Mouse (Mus musculus): ENCODE measurements around the gene Cnpy2. TPM values are rescaled to one million over a fixed set of nuclear protein-coding genes. Genes with fewer than 3 reads are reported as not detected.
"Not testable (repeated sequence)": the region's sequence is repeated elsewhere in the genome, so short reads cannot be mapped to it uniquely, and the experiment has no call there.

Cnpy2 gene
- 313 and 334 TPM in 2 replicates for polyA plus RNA-seq (2016; fragmentation: Nextera tagmentation; extraction: Ambion mirVana)

DNA sequence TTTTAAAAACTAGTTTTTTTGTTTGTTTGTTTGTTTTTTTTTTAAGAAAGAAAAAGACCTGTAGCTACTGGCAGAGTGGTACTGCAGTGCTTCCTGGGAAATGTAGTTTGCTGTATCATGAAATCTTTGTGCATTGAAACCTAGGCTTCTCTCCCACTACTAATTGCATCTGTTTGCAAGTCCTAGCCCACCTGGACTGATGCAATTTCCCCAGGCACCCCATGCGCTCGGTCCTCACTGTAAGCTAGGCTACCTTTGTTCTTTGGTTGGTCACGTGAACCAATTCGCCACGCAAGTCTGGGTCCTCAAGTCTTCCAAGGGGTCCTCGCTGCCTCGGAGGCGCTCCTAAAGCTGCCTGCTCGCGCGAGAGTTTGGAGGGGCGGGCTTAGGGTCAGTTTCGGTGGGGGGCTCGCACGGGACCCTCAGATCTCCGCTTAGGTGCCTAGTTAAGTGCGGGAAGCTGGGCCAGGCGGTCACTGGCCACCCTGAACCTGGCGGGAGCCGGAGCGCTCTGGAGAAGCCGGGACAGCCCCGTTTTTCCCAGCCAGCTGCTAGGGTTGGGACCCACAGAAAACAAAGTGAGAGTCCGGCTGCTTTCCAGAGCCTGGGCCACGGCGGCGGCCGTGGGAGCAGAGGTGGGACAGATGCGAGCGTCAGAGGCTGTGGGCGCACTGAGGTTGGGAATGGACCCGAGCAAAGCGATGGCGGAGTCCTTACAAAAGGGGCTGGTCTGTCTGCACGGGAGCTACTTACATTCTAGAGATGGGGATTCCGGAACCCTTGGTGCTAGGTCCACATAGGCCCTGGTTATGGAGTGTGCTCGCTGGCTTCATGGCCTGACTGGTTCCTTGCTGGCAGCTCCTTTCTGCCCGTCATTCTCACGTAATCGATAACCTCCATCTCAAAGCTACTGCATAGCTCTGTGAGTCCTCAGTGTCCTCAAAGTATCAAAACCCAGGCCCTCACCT, at the start of gene Cnpy2:
Gene Cnpy2 (plus strand): TSS at position 319 of the 968 bp plus-strand sequence.
- DNase-seq (ENCODE audit: low spot score), result peak; percentile 97
- Histone ChIP-seq H3K4me3 (peak within 1 kb of the TSS; percentile 80), H3K4me1 (peaks cover 18% of the 10 kb centered on the region), H3K36me3 (peaks cover 74% of the 10 kb centered on the region), H3K9me3 (replicated peaks) (no peaks in the 10 kb centered on the region), H3K27me3 (ENCODE audit: low read depth, poor library complexity, severe bottlenecking) (no peaks in the 10 kb centered on the region), H3K27ac (peak within 1 kb of the TSS; percentile 98)
- WGBS, result under 1% methylated on average over 40 of the region's 40 CpGs

DNA sequence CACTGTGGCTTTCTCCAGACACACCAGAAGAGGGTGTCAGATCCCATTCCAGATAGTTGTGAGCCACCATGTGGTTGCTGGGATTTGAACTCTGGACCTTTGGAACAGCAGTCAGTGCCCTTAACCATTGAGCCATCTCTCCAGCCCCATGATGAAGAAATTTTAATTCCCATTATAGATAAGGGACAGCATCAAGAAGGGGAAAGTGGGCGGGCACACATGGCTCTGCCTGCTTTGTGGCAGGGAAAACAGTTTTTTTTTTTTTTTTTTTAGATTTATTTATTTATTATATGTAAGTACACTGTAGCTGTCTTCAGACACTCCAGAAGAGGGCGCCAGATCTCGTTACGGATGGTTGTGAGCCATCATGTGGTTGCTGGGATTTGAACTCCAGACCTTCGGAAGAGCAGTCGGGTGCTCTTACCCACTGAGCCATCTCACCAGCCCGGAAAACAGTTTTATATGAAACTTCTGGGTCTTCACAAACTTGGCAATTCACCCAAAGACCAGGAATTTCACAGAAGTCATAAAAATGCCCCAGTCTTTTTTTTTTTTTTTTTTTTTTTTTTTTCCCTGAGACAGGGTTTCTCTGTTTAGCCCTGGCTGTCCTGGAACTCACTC, 49.3 kb upstream of the Cnpy2 start:
- WGBS, result 77% methylated on average over 7 of the region's 7 CpGs
- DNase-seq (ENCODE audit: low spot score); H3K4me1 ChIP-seq; H3K27ac ChIP-seq; H3K4me3 ChIP-seq; H3K9me3 ChIP-seq (replicated peaks); H3K27me3 ChIP-seq (ENCODE audit: low read depth, poor library complexity, severe bottlenecking): not testable (repeated sequence)
- peaks cover 12% of the 10 kb centered on the region; the same call in 1 of the 2 replicates for H3K36me3 ChIP-seq

DNA sequence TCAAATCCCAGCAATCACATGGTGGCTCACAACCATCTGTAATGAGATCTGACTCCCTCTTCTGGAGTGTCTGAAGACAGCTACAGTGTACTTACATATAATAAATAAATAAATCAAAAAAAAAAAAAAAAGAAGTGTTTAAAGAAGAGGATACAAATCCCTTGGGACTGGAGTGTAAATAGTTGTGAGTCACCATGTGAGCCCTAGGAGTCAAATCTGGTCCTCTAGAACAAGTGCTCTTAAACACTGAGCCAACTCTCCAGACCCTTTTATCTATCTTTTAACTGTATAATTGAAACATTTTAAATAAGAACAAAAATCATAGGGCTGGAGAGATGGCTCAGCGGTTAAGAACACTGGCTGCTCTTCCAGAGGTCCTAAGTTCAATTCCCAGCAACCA, 46.9 kb upstream of the Cnpy2 start:
- not testable (repeated sequence) for H3K4me1 ChIP-seq; H3K4me3 ChIP-seq; H3K9me3 ChIP-seq (replicated peaks); H3K27me3 ChIP-seq (ENCODE audit: low read depth, poor library complexity, severe bottlenecking); H3K27ac ChIP-seq; DNase-seq (ENCODE audit: low spot score)
- 95% methylated on average over 1 of the region's 1 CpGs for WGBS
- H3K36me3 ChIP-seq, result peaks cover 32% of the 10 kb centered on the region

DNA sequence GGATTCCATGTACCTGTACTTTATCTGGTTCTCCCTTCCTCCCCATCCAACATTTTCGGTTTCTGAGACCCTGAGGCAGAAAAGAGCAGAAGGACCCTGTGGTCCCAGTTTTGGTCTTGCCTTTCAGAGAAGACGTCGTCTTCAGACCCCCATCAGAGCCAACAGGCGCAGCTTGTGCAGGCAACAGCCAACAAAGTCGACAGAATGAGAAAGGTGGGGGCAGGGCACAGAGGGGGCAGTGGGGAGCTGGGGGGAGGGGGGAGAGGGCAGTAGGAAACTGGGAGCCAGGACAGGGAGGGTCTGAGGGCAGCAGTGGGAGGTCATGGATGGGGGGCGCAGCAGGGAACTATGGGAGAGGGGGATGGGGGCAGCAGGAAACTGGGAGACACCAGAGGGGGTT, 44.1 kb upstream of the Cnpy2 start:
- no peak overlapping the region for H3K4me3 ChIP-seq
- H3K4me1 ChIP-seq, result peaks cover 9% of the 10 kb centered on the region; the same call in 1 of the 2 replicates
- WGBS, result 63% methylated on average over 6 of the region's 6 CpGs
- no peaks in the 10 kb centered on the region for H3K9me3 ChIP-seq (replicated peaks)
- no peaks in the 10 kb centered on the region for H3K27me3 ChIP-seq (ENCODE audit: low read depth, poor library complexity, severe bottlenecking)
- no peak overlapping the region for H3K27ac ChIP-seq
- H3K36me3 ChIP-seq, result peaks cover 55% of the 10 kb centered on the region
- DNase-seq (ENCODE audit: low spot score), result no peak

DNA sequence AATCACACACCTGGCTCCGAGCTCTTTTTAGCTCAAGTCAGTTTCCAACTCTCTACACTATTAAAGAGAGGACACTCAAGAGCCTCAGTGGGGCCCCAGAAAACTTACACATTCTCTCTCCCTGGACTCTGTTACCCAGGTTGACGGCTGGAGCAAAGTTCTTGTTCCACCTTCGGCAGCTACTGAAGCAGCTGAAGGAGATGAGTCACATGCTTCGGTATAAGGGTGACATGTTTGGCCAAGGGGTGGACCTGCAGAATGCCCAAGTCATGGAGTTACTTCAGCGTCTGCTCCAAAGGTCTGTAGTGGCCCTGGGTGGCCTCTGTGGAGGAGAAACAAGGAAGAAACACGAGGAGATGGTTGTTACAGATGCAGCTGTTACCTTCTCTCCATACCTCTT, 41.3 kb upstream of the Cnpy2 start:
- no peaks in the 10 kb centered on the region for H3K27me3 ChIP-seq (ENCODE audit: low read depth, poor library complexity, severe bottlenecking)
- H3K36me3 ChIP-seq, result peaks cover 73% of the 10 kb centered on the region
- no peak overlapping the region for H3K4me3 ChIP-seq
- DNase-seq (ENCODE audit: low spot score), result no peak
- H3K4me1 ChIP-seq, result peaks cover 14% of the 10 kb centered on the region; the same call in 1 of the 2 replicates
- no peaks in the 10 kb centered on the region for H3K9me3 ChIP-seq (replicated peaks)
- 86% methylated on average over 6 of the region's 6 CpGs for whole genome bisulfite sequencing
- H3K27ac ChIP-seq, result no peak overlapping the region

DNA sequence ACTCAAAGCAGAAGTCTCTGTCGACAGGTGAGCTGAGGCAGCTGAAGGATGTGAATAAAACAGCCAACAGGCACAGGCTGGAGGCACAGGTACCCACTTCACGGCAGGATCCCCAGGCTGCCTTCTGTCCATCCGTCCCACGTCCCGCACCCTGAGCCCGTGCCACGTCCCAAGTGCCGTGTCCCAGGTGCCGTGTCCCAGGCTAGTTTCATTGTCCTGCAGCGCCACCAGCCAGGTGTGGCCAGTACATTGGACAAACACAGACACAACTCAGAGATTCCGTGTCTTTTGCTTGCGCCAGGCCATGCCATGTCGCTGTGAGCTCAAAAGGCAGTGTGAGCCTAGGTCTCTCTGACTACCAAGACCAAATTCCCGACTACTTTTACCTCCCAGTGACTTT, 40.6 kb upstream of the Cnpy2 start:
- no peak overlapping the region for H3K4me3 ChIP-seq
- peaks cover 14% of the 10 kb centered on the region; the same call in 1 of the 2 replicates for H3K4me1 ChIP-seq
- no peaks in the 10 kb centered on the region for H3K9me3 ChIP-seq (replicated peaks)
- H3K36me3 ChIP-seq, result peaks cover 70% of the 10 kb centered on the region
- DNase-seq (ENCODE audit: low spot score), result no peak
- WGBS, result 91% methylated on average over 14 of the region's 14 CpGs
- H3K27ac ChIP-seq, result no peak overlapping the region
- H3K27me3 ChIP-seq (ENCODE audit: low read depth, poor library complexity, severe bottlenecking), result no peaks in the 10 kb centered on the region

DNA sequence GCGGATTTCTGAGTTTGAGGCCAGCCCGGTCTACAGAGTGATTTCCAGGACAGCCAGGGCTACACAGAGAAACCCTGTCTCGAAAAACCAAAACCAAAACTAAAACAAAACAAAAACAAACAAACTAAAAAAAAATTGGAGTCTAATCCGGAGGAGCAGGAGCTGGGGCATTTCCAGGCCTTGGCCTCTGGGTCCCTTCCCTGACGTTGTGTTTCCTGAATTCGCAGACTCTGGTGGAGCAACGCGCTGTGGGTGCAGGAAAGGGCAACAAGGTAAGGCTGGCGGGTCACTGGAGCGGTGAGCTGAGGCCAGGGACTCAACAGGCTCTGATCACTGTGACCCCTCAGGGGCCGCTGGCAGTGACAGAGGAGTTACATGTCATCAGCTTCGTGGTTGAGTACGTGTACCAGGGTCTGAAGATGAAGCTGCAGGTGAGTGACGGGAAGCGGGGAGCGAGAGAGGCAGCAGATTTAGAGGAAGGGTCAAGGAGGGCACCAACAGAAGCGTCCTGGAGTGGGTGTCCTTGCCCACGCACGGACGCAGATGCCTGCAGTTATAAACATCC, 39.3 kb upstream of the Cnpy2 start:
- H3K9me3 ChIP-seq (replicated peaks), result no peaks in the 10 kb centered on the region
- 91% methylated on average over 20 of the region's 20 CpGs for WGBS
- H3K36me3 ChIP-seq, result peaks cover 61% of the 10 kb centered on the region
- H3K27ac ChIP-seq, result peak overlapping the region; percentile 44; the same call in 1 of the 2 replicates
- DNase-seq (ENCODE audit: low spot score), result no peak
- H3K4me1 ChIP-seq, result peaks cover 14% of the 10 kb centered on the region; the same call in 1 of the 2 replicates
- H3K27me3 ChIP-seq (ENCODE audit: low read depth, poor library complexity, severe bottlenecking), result no peaks in the 10 kb centered on the region
- H3K4me3 ChIP-seq, result no peak overlapping the region

DNA sequence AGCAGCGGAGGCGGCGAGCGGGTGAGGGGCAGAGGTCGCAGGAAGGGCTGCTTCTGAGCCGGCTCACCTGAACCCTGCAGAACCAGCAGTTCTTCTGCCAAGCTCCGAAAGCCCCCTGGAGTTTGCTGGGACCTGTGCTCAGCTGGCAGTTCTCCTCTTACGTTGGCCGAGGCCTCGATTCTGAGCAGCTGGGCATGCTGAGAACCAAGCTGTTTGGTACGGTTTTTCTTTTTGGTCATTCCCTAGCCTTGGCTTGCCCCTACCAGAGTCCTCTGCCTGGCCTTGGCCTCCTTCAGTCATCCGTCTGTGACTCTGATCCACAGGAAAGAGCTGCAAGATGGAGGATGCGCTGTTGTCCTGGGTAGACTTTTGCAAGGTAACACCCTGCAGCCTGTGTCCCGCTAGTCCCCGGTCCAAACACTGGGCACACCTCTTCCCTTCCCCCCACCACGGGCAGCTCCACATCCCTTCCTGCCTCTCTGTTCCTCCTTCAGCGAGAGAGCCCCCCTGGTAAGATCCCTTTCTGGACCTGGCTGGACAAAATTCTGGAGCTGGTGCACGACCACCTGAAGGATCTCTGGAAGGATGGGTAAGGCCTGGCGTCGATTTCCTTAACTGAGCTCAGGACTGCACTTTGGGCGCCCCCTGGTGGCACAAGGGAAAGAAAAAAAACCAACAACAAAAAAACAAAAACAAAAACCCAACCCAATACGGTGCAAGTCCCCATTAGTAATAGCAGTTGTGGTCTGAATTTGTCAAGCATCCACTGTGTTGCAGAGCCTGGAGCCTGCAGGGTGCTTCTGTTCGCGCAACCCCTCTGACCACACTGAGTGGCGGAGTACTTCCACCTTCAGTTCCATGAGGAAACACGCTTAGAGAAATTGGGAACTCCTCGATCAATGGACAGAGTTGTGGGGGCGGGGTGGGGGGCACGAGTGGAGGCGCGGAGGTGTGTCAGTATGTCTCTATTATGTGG, 38.4 kb upstream of the Cnpy2 start:
- Histone ChIP-seq H3K27ac (no peak overlapping the region), H3K27me3 (ENCODE audit: low read depth, poor library complexity, severe bottlenecking) (no peaks in the 10 kb centered on the region), H3K36me3 (peaks cover 58% of the 10 kb centered on the region), H3K9me3 (replicated peaks) (no peaks in the 10 kb centered on the region), H3K4me3 (no peak overlapping the region), H3K4me1 (0 out of 2 replicates have a peak, but pooled peaks cover 10% of the 10 kb centered on the region)
- peak; percentile 85 for DNase-seq (ENCODE audit: low spot score)
- 65% methylated on average over 31 of the region's 31 CpGs for WGBS

DNA sequence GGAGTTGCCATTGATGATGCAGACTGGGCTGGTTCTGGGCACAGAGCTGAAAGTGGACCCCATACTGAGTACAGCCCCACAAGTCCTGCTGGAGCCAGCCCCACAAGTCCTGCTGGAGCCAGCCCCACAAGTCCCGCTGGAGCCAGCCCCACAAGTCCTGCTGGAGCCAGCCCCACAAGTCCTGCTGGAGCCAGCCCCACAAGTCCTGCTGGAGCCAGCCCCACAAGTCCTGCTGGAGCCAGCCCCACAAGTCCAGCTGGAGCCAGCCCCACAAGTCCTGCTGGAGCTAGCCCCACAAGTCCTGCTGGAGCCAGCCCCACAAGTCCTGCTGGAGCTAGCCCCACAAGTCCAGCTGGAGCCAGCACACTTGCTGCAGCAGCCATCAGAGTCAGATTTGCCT, 31.7 kb upstream of the Cnpy2 start:
- not testable (repeated sequence) for H3K27me3 ChIP-seq (ENCODE audit: low read depth, poor library complexity, severe bottlenecking); H3K27ac ChIP-seq; H3K4me1 ChIP-seq; DNase-seq (ENCODE audit: low spot score); H3K4me3 ChIP-seq; H3K9me3 ChIP-seq (replicated peaks)
- H3K36me3 ChIP-seq, result peaks cover 31% of the 10 kb centered on the region
- WGBS, result 75% methylated on average over 1 of the region's 1 CpGs

DNA sequence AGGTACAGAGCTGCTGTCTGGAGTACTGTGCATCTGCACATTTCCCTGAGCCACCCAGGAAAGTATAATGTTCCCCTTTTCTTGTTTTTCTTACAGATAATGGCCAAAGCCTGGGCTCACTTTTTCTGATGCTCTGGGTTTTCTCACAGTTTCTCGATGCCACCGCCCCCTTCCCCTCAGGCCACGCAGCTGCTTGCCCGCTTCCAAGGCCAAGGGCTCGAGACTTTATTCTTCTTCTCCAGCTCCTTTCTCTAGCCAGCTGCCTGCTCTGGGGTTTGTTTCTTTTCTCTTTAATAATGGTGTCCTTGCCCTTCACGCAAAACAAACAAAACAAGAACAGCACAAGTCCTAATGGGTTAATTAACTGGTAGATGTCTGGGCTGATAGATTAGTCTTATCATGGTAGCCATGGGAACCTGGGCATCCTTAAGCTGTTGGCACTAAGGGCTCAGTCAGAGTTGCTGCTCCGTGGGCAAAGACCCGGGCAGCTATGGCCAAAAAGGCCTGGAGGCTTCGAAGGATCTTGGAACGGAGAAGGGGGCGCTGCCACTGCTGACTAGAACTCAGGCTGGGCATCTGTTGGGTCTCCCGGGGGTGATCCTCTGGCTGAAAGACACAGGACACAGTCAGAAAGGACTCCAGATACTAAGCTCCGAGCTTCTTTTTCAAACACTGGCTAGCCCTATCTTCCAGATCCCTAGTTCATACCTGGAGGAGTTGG, 25.7 kb upstream of the Cnpy2 start:
- WGBS, result 82% methylated on average over 13 of the region's 13 CpGs
- no peak overlapping the region for H3K4me3 ChIP-seq

DNA sequence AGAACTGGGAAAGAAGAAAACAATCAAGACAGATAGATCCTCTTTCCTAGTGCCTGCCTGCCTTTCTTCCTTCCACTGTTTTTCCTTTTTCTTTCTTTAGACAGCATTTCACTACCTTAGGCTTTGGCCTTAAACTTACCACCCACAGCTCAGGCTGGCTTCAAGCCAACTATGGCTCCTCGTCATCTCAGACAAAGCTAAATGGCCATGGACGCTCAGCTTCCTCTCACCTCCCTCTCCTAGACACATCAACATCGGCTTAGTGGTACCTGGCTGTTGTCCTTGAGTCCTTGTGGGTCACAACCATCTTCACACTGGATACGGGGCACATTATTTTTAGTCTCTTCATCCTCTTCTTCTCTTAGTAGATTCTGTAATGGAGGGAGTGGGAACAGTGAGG, 25.0 kb upstream of the Cnpy2 start:
- no peak overlapping the region for H3K4me3 ChIP-seq
- DNase-seq (ENCODE audit: low spot score), result no peak
- no peak overlapping the region for H3K27ac ChIP-seq
- H3K27me3 ChIP-seq (ENCODE audit: low read depth, poor library complexity, severe bottlenecking), result no peaks in the 10 kb centered on the region
- H3K36me3 ChIP-seq, result peaks cover 4% of the 10 kb centered on the region
- H3K4me1 ChIP-seq, result peaks cover 2% of the 10 kb centered on the region
- WGBS, result 87% methylated on average over 4 of the region's 4 CpGs
- H3K9me3 ChIP-seq (replicated peaks), result no peaks in the 10 kb centered on the region

More for the DNA sequence above, 25.7 kb upstream of the Cnpy2 start:
- Histone ChIP-seq H3K27me3 (ENCODE audit: low read depth, poor library complexity, severe bottlenecking) (no peaks in the 10 kb centered on the region), H3K4me1 (no peaks in the 10 kb centered on the region), H3K36me3 (peaks cover 10% of the 10 kb centered on the region), H3K9me3 (replicated peaks) (no peaks in the 10 kb centered on the region), H3K27ac (no peak overlapping the region)
- DNase-seq (ENCODE audit: low spot score), result no peak

Data from limb, embryonic 10.5 days (tissue).